Mouse (Mus musculus) MEL-GATA-1-ER (cell line): ENCODE measurements around the gene Slc22a13.

Source experiments
- DNase-seq: peaks from one replicate; pipeline ENCODE4 v3.0.0-alpha.2; 2012; ENCODE audit warnings: low read depth; ENCODE audit errors: extremely low read depth

Gene Slc22a13

GRCm38 (mm10) chr9:119201653-119202052 is 7.2 kb downstream of the Slc22a13 start:
- DNase-seq = no peak

- DNase-seq = no peak
These were observed 9.6 kb downstream of the Slc22a13 start for GRCm38 (mm10) chr9:119199151-119199861.

GRCm38 (mm10) chr9:119192202-119192990 is 16.5 kb downstream of the Slc22a13 start:
- DNase-seq = no peak

- no peak for DNase-seq
These were observed 27.6 kb downstream of the Slc22a13 start for GRCm38 (mm10) chr9:119181241-119181728.

- peak; percentile 72 for DNase-seq
These were observed 29.6 kb downstream of the Slc22a13 start for GRCm38 (mm10) chr9:119179292-119179691.

- no peak for DNase-seq
These were observed 41.3 kb downstream of the Slc22a13 start for GRCm38 (mm10) chr9:119167608-119168007.

GRCm38 (mm10) chr9:119165548-119165947 is 43.4 kb downstream of the Slc22a13 start:
- no peak for DNase-seq

GRCm38 (mm10) chr9:119164743-119165142 is 44.2 kb downstream of the Slc22a13 start:
- no peak for DNase-seq

- DNase-seq = no peak
These were observed 48.2 kb downstream of the Slc22a13 start for GRCm38 (mm10) chr9:119160689-119161088.

GRCm38 (mm10) chr9:119158861-119159260 is 50.0 kb downstream of the Slc22a13 start, which contains the start of gene Gm47289:
Gene Gm47289 (plus strand): TSS chr9:119159161.
- DNase-seq = no peak

GRCm38 (mm10) chr9:119156278-119157201 is 52.4 kb downstream of the Slc22a13 start, which contains the start of gene Acaa1b:
Gene Acaa1b (minus strand): TSS chr9:119157093.
- peak; percentile 54 for DNase-seq

GRCm38 (mm10) chr9:119155826-119156225 is 53.1 kb downstream of the Slc22a13 start:
- DNase-seq = no peak

GRCm38 (mm10) chr9:119155416-119155815 is 53.5 kb downstream of the Slc22a13 start:
- DNase-seq = no peak

GRCm38 (mm10) chr9:119151751-119152150 is 57.1 kb downstream of the Slc22a13 start:
- DNase-seq = no peak

GRCm38 (mm10) chr9:119149601-119150000 is 59.3 kb downstream of the Slc22a13 start:
- no peak for DNase-seq

- no peak for DNase-seq
These were observed 62.7 kb downstream of the Slc22a13 start for GRCm38 (mm10) chr9:119146098-119146770.

GRCm38 (mm10) chr9:119145638-119146037 is 63.3 kb downstream of the Slc22a13 start:
- DNase-seq = no peak

GRCm38 (mm10) chr9:119145137-119145536 is 63.8 kb downstream of the Slc22a13 start:
- DNase-seq = no peak

GRCm38 (mm10) chr9:119144696-119145095 is 64.2 kb downstream of the Slc22a13 start:
- no peak for DNase-seq

GRCm38 (mm10) chr9:119143372-119143771 is 65.5 kb downstream of the Slc22a13 start:
- no peak for DNase-seq
